Mouse (Mus musculus) neural tube, embryonic 14.5 days (tissue): ENCODE results near the gene Igfals. TPM values are rescaled to one million over a fixed set of nuclear protein-coding genes. Genes with fewer than 3 reads are reported as not detected.
A peak's percentile ranks its signal among the peaks of the same experiment; 100 is the strongest.

Experiments used
- ATAC-seq: fragments of 200-750 bp; cut with Nextera tagmentation; 2 replicates; pipeline ENCODE4 v1.8.0; 2017; ENCODE audit warnings: low read depth, mild to moderate bottlenecking, moderate TSS enrichment, moderate library complexity
- H3K27ac ChIP-seq: fragments of 300-500 bp; sonication (generic); 2 replicates; pipeline ENCODE4 v1.5.1; 2014; ENCODE audit warnings: low read depth, mild to moderate bottlenecking, control low read depth, low read length, moderate library complexity, mixed read lengths
- H3K27me3 ChIP-seq: fragments of 300-500 bp; sonication (generic); 2 replicates; pipeline ENCODE4 v1.6.1; 2014; ENCODE audit warnings: low read length; ENCODE audit not compliant: control insufficient read depth, insufficient read depth
- H3K36me3 ChIP-seq: fragments of 300-500 bp; sonication (generic); 2 replicates; pipeline ENCODE4 v1.6.1; 2014; ENCODE audit warnings: low read length, mixed read lengths; ENCODE audit not compliant: control insufficient read depth, insufficient read depth
- H3K4me1 ChIP-seq: fragments of 300-500 bp; sonication (generic); 2 replicates; pipeline ENCODE4 v1.6.1; 2014; ENCODE audit warnings: low read length; ENCODE audit not compliant: control insufficient read depth, insufficient read depth
- H3K4me2 ChIP-seq: fragments of 300-500 bp; sonication (generic); 2 replicates; pipeline ENCODE4 v1.6.1; 2014; ENCODE audit warnings: mild to moderate bottlenecking, low read depth, low read length, control low read depth
- H3K4me3 ChIP-seq: fragments of 300-500 bp; sonication (generic); 2 replicates; pipeline ENCODE4 v1.5.1; 2014; ENCODE audit warnings: low read depth, low read length, control low read depth, mixed read lengths
- H3K9ac ChIP-seq: fragments of 300-500 bp; sonication (generic); replicated peaks from 2 replicates; pipeline ENCODE4 v1.6.1; 2014; ENCODE audit warnings: low read depth, mild to moderate bottlenecking, control low read depth, low read length, mixed read lengths
- H3K9me3 ChIP-seq: fragments of 300-500 bp; sonication (generic); 2 replicates; pipeline ENCODE4 v1.6.1; 2016; ENCODE audit warnings: low read length; ENCODE audit not compliant: control insufficient read depth
- WGBS: fragments of 180-500 bp; shearing (Covaris S2); extraction: QIAGEN DNeasy Blood & Tissue Kit; methylation state at CpG from one replicate; pipeline ENCODE4 v1.1.7; 2014; 5-methylcytosine and 5-hydroxymethylcytosine counted together
- polyA plus RNA-seq: library from polyadenylated mRNA; unstranded; fragments of >200 nt; fragmentation: Nextera tagmentation; extraction: Ambion mirVana; gene quantifications from 2 replicates; pipeline ENCODE4 v1.2.1, GENCODE M21; 2014

Gene Igfals
- polyA plus RNA-seq, 1 experiment from 2014 or later: not detected

- whole genome bisulfite sequencing: 32% methylated on average over 9 of the region's 9 CpGs
- Histone ChIP-seq H3K4me1 (peaks cover 12% of the 10 kb centered on the region; the same call in 1 of the 2 replicates), H3K9me3 (no peaks in the 10 kb centered on the region), H3K9ac (no peak overlapping the region), H3K27ac (no peak overlapping the region), H3K27me3 (no peaks in the 10 kb centered on the region; the same call in 1 of the 2 replicates), H3K36me3 (no peaks in the 10 kb centered on the region), H3K4me2 (no peak overlapping the region), H3K4me3 (no peak overlapping the region)
- no peak for ATAC-seq
Observed at GRCm38 (mm10) chr17:24844525-24844924, 21.3 kb upstream of the Igfals start.

GRCm38 (mm10) chr17:24847386-24847785 lies 18.4 kb upstream of the Igfals start:
- no peak overlapping the region for H3K9ac ChIP-seq
- H3K27me3 ChIP-seq: no peaks in the 10 kb centered on the region; the same call in 1 of the 2 replicates
- H3K9me3 ChIP-seq: no peaks in the 10 kb centered on the region
- H3K4me2 ChIP-seq: no peak overlapping the region
- no peak for ATAC-seq
- H3K4me3 ChIP-seq: no peak overlapping the region
- H3K27ac ChIP-seq: no peak overlapping the region
- WGBS: 96% methylated on average over 1 of the region's 1 CpGs
- peaks cover 19% of the 10 kb centered on the region for H3K4me1 ChIP-seq
- H3K36me3 ChIP-seq: no peaks in the 10 kb centered on the region

- Histone ChIP-seq H3K4me3 (0 out of 2 replicates have a peak overlapping the region, but pooled peaks have one; percentile 82), H3K9ac (no peak overlapping the region), H3K4me2 (peak overlapping the region; percentile 86)
Observed at GRCm38 (mm10) chr17:24848600-24849031, 17.2 kb upstream of the Igfals start.

DNA sequence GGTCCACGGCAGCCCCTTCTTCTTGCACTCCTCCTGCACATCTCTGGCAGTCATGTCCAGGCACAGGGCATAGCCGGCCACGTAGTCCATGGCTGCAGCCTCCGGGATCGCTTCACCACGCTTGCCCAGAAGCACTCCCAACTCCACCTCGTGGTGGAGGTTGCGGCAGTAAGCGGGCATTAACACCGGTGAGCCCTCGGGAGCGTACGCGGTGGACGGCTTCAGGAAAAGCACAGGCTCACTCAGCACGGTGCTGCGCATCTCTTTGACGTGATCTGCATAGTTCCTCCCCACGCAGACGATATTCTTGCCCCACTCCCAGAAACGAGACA lies 16.1 kb upstream of the Igfals start:
- Histone ChIP-seq H3K27me3 (no peaks in the 10 kb centered on the region; the same call in 1 of the 2 replicates), H3K4me2 (peak overlapping the region; percentile 86), H3K9me3 (no peaks in the 10 kb centered on the region), H3K36me3 (no peaks in the 10 kb centered on the region), H3K27ac (peak overlapping the region; percentile 91), H3K4me3 (peak overlapping the region; percentile 82), H3K9ac (peak overlapping the region; percentile 72), H3K4me1 (peaks cover 19% of the 10 kb centered on the region)
- WGBS: under 1% methylated on average over 21 of the region's 21 CpGs
- ATAC-seq: no peak; the same call in 1 of the 2 replicates

More at GRCm38 (mm10) chr17:24848600-24849031, 17.2 kb upstream of the Igfals start:
- H3K4me1 ChIP-seq: peaks cover 19% of the 10 kb centered on the region
- H3K9me3 ChIP-seq: no peaks in the 10 kb centered on the region
- H3K27ac ChIP-seq: no peak overlapping the region
- ATAC-seq: no peak
- H3K27me3 ChIP-seq: no peaks in the 10 kb centered on the region; the same call in 1 of the 2 replicates
- H3K36me3 ChIP-seq: no peaks in the 10 kb centered on the region

DNA sequence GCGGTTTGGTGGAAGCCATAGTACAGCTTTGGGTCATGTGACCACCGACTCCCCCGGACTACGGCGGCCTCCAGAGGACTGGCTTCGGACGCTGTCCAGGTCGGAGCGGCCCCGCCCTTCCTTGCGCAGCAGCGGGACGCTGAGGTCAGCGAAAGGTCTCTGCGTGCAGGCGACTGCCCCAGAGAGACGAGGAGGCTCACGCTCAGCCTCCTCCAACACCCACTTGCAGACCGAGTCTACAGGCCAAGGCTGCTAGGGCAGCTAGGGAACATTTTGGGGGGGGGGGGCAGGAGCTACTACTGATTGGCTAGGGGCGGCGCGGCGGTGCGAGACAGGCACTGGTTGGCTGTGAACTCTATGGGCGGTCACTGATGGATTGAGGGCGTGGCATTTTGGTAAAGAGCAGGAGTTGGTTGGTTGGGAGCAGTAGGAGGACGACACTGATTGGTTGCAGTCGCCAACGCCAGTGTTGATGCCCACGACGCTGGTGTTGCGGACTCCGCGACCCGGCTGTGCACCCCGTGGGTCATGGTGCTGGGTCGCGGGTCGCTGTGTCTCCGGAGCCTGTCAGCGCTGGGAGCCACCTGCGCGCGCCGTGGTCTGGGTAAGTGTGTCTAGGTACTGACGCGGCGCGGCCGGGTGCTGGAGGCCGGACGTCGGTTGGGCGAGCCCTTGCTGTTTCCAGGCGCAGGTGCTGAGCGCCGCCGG lies 15.6 kb upstream of the Igfals start, which contains the start of gene Fahd1:
Fahd1 (minus strand) TSS at position 300 of the 708 bp plus-strand sequence.
- under 1% methylated on average over 57 of the region's 58 CpGs for WGBS
- H3K9ac ChIP-seq: peak within 1 kb of the TSS; percentile 72
- H3K9me3 ChIP-seq: no peaks in the 10 kb centered on the region

GRCm38 (mm10) chr17:24850773-24851127 lies 15.0 kb upstream of the Igfals start:
- Histone ChIP-seq H3K4me1 (peaks cover 19% of the 10 kb centered on the region), H3K4me2 (peak overlapping the region; percentile 86), H3K27ac (peak overlapping the region; percentile 52; the same call in 1 of the 2 replicates), H3K4me3 (peak overlapping the region; percentile 82), H3K9me3 (no peaks in the 10 kb centered on the region), H3K9ac (peak overlapping the region; percentile 72), H3K27me3 (no peaks in the 10 kb centered on the region), H3K36me3 (no peaks in the 10 kb centered on the region)
- ATAC-seq: no peak
- 1% methylated on average over 15 of the region's 20 CpGs for WGBS

More for the DNA sequence above, 15.6 kb upstream of the Igfals start, which contains the start of gene Fahd1:
- Histone ChIP-seq H3K4me2 (peak within 1 kb of the TSS; percentile 86), H3K27me3 (no peaks in the 10 kb centered on the region; the same call in 1 of the 2 replicates), H3K36me3 (no peaks in the 10 kb centered on the region), H3K4me3 (peak within 1 kb of the TSS; percentile 82), H3K27ac (peak within 1 kb of the TSS; percentile 91), H3K4me1 (peaks cover 19% of the 10 kb centered on the region)
- ATAC-seq: peak; percentile 99

DNA sequence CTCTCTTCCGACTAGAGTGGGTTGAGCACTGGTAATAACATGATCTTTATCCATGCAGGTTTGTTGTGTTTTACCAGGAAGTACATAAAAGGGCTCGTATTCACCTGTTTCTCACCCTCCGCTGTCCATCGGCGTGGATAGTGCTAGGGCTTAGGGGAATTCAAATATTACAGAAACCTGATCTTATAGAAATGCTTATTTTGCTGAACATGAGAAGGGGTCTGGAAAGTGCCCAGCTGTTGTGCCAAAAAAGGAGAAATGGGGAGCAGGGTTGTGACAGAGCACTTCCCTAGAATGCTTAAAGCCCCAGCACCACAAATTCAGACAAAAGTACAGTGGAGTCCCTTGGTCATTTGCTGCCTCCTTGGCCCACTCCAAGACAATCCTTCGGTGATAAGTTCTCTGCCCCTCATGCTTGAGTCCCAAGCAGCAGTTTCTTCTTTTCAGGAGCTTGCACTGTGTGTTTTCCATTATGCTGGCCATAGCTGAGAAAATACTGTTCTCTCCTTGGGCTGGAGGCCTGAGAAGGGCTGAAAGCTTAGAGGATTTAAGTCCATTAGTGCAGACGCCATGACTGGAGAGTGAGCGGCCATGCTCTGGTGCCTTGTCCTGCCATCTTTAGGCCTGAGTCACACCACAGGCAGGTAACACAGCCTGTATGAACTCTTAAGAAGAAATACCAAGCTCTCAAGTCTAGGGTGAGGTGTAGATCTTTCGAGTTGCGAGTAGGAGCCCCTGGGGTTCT lies 14.2 kb upstream of the Igfals start:
- Histone ChIP-seq H3K27me3 (no peaks in the 10 kb centered on the region), H3K9me3 (no peaks in the 10 kb centered on the region), H3K4me2 (peak overlapping the region; percentile 86), H3K9ac (peak overlapping the region; percentile 72; the same call in 1 of the 2 replicates), H3K27ac (no peak overlapping the region), H3K4me3 (peak overlapping the region; percentile 82), H3K4me1 (peaks cover 19% of the 10 kb centered on the region), H3K36me3 (no peaks in the 10 kb centered on the region)
- ATAC-seq: no peak
- 85% methylated on average over 10 of the region's 10 CpGs for WGBS

DNA sequence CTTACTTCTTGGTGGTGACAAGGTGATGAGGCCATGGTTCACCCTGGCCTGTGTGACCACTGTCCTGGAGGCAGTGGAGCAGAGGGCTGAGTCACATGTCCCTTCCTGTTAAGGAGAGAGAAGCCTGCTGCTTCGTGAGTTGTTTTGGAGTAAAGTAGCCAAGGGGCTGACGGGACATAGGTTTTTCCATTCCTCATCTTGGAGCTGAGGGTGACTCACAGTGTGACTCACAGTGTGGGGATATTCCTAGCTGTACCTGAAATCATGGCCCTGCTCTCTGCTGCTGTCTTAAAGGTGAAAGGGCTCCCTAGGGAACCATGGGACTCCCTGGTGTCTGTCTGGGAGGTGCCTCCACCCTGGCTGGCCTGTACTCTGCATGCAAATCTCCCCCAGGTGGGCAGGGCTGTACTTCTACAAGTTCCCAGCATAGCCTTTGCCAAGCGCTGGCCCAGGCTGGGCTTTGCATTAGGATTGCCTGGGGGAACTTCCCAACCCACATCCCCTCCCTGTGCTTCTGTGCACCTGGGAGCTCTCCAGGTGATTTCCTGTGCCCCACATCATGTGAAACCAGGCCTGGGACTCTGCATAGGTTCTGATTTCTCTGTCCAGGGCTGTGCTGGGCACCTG lies 9.8 kb upstream of the Igfals start:
- 92% methylated on average over 3 of the region's 3 CpGs for WGBS
- Histone ChIP-seq H3K9me3 (no peaks in the 10 kb centered on the region), H3K27me3 (no peaks in the 10 kb centered on the region), H3K4me1 (peaks cover 7% of the 10 kb centered on the region), H3K27ac (no peak overlapping the region), H3K9ac (no peak overlapping the region), H3K4me3 (no peak overlapping the region), H3K36me3 (0 out of 2 replicates have a peak, but pooled peaks cover 5% of the 10 kb centered on the region), H3K4me2 (no peak overlapping the region)
- no peak for ATAC-seq
